ENCODE assay signal across 20 mouse cellular contexts in the genomic region with DNA sequence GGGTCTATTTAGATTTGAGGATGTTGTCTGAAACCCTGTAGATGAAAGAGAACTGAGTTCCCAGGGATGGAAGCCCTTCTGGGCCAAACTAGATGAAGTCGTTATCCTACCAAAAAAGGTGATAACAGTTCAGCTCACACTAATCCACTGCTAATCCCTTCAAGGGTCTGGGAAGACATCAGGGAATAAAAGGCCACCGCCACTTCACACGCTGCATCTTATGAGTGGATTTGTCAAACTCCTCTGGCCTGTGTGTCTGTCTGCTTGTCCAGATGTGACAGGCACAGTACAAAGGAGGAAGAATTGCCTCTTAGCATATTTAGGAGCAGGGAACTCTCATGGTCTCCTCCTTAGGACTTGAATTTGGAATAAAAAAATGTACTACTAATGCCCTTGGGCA.
A peak's percentile ranks its signal among the peaks of the same experiment; 100 is the strongest.
DNase-seq lines count a peak whose midpoint lies in the region; ATAC-seq lines count a peak whose summit lies in the region.
"Had no signal": no experiment of that assay in that cellular context is flagged by ENCODE, and none has a peak within 500 bp of the region (broad histone marks: within the 10 kb centered on the region; RNA-seq: fewer than 3 reads in every experiment).

No protein-coding gene starts in this region.

- H3K27me3 ChIP-seq in midbrain, embryonic 10.5 days (ENCODE audit: low read depth, poor library complexity, severe bottlenecking): peaks cover 61% of the 10 kb centered on the region
- H3K27me3 ChIP-seq in midbrain, embryonic 16.5 days (ENCODE audit: control insufficient read depth, insufficient read depth, low read depth, low read length): no peaks in the 10 kb centered on the region
- no peaks in the 10 kb centered on the region for H3K27me3 ChIP-seq in midbrain, embryonic 14.5 days (ENCODE audit: control insufficient read depth, insufficient read depth, low read length)
- no peaks in the 10 kb centered on the region for H3K27me3 ChIP-seq in midbrain, embryonic 15.5 days (replicated peaks)
- H3K27me3 ChIP-seq: embryonic facial prominence, embryonic 12.5 days; forebrain, embryonic 13.5 days; forebrain, embryonic 15.5 days had no signal

- H3K9me3 ChIP-seq in midbrain, embryonic 10.5 days (replicated peaks): no peaks in the 10 kb centered on the region
- no peaks in the 10 kb centered on the region for H3K9me3 ChIP-seq in midbrain, embryonic 16.5 days (replicated peaks; ENCODE audit: control insufficient read depth, low read length, poor library complexity, severe bottlenecking)
- H3K9me3 ChIP-seq in midbrain, embryonic 14.5 days (ENCODE audit: control insufficient read depth, low read length): no peaks in the 10 kb centered on the region
- H3K9me3 ChIP-seq in midbrain, embryonic 15.5 days: no peaks in the 10 kb centered on the region
- H3K9me3 ChIP-seq: embryonic facial prominence, embryonic 10.5 days; embryonic facial prominence, embryonic 12.5 days; forebrain, embryonic 13.5 days; forebrain, embryonic 15.5 days had no signal

- ATAC-seq in midbrain, embryonic 16.5 days: no peak
- no peak; the same call in 1 of the 2 replicates for ATAC-seq in midbrain, embryonic 14.5 days (ENCODE audit: low FRiP score, low TSS enrichment)
- no peak; the same call in 1 of the 2 replicates for ATAC-seq in midbrain, embryonic 15.5 days (replicated peaks)

- no peak overlapping the region for H3K4me2 ChIP-seq in midbrain, embryonic 16.5 days (ENCODE audit: low read length)
- H3K4me2 ChIP-seq in midbrain, embryonic 14.5 days (ENCODE audit: low read length): no peak overlapping the region
- no peak overlapping the region for H3K4me2 ChIP-seq in midbrain, embryonic 15.5 days
- H3K4me2 ChIP-seq: embryonic facial prominence, embryonic 12.5 days; forebrain, embryonic 13.5 days; forebrain, embryonic 15.5 days had no signal

- H3K36me3 ChIP-seq in midbrain, embryonic 10.5 days: no peaks in the 10 kb centered on the region
- H3K36me3 ChIP-seq in midbrain, embryonic 16.5 days (ENCODE audit: control insufficient read depth, insufficient read depth, low read length): no peaks in the 10 kb centered on the region
- no peaks in the 10 kb centered on the region for H3K36me3 ChIP-seq in midbrain, embryonic 14.5 days (ENCODE audit: control insufficient read depth, insufficient read depth, low read length)
- no peaks in the 10 kb centered on the region for H3K36me3 ChIP-seq in midbrain, embryonic 15.5 days (replicated peaks)
- H3K36me3 ChIP-seq: embryonic facial prominence, embryonic 10.5 days; embryonic facial prominence, embryonic 12.5 days; forebrain, embryonic 15.5 days had no signal

- H3K27ac ChIP-seq in midbrain, embryonic 10.5 days (replicated peaks): no peak overlapping the region
- H3K27ac ChIP-seq in midbrain, embryonic 16.5 days (ENCODE audit: low read length): no peak overlapping the region
- no peak overlapping the region for H3K27ac ChIP-seq in midbrain, embryonic 14.5 days (replicated peaks; ENCODE audit: low read depth, low read length)
- no peak overlapping the region for H3K27ac ChIP-seq in midbrain, embryonic 15.5 days
- H3K27ac ChIP-seq: embryonic facial prominence, embryonic 10.5 days; embryonic facial prominence, embryonic 12.5 days; forebrain, embryonic 13.5 days; forebrain, embryonic 15.5 days had no signal

- no peak overlapping the region for H3K4me3 ChIP-seq in midbrain, embryonic 10.5 days
- H3K4me3 ChIP-seq in midbrain, embryonic 16.5 days (ENCODE audit: low read depth, low read length): no peak overlapping the region
- H3K4me3 ChIP-seq in midbrain, embryonic 14.5 days (replicated peaks; ENCODE audit: low read depth, low read length): no peak overlapping the region
- no peak overlapping the region for H3K4me3 ChIP-seq in midbrain, embryonic 15.5 days
- H3K4me3 ChIP-seq: embryonic facial prominence, embryonic 10.5 days; embryonic facial prominence, embryonic 12.5 days; forebrain, embryonic 13.5 days; forebrain, embryonic 15.5 days had no signal

- peaks cover 15% of the 10 kb centered on the region for H3K4me1 ChIP-seq in midbrain, embryonic 10.5 days
- H3K4me1 ChIP-seq in midbrain, embryonic 16.5 days (ENCODE audit: control insufficient read depth, insufficient read depth, low read length): no peaks in the 10 kb centered on the region; the same call in 1 of the 2 replicates
- no peaks in the 10 kb centered on the region; the same call in 1 of the 2 replicates for H3K4me1 ChIP-seq in midbrain, embryonic 14.5 days (ENCODE audit: control insufficient read depth, insufficient read depth, low read length)
- no peaks in the 10 kb centered on the region; the same call in 1 of the 2 replicates for H3K4me1 ChIP-seq in midbrain, embryonic 15.5 days
- H3K4me1 ChIP-seq: embryonic facial prominence, embryonic 12.5 days had no signal

- peak; percentile 18 for DNase-seq in embryo, embryonic 11 days
- no peak for DNase-seq in embryo, embryonic 9.5 days (ENCODE audit: extremely low spot score)
- peak; percentile 21 for DNase-seq in midbrain, embryonic 10.5 days (ENCODE audit: low spot score)
- peak; percentile 29 for DNase-seq in midbrain, embryonic 14.5 days
- no peak for DNase-seq in spleen, postnatal 36 days (ENCODE audit: low spot score in 2 of 2)
- DNase-seq: adrenal gland, adult 2 months; adrenal gland, postnatal 10 days; adrenal gland, postnatal 25 days; cerebellum, adult 11-12 months; cerebellum, adult 2 months; cerebellum, adult 9-10 months; cerebellum, postnatal 10 days; cerebellum, postnatal 25 days had no signal

- 20% methylated on average over 3 of the region's 3 CpGs for WGBS in midbrain, embryonic 10.5 days
- WGBS in midbrain, embryonic 16.5 days: 23% methylated on average over 3 of the region's 3 CpGs
- WGBS in midbrain, embryonic 14.5 days: 13% methylated on average over 3 of the region's 3 CpGs
- 21% methylated on average over 3 of the region's 3 CpGs for WGBS in midbrain, embryonic 15.5 days

- no peak overlapping the region for H3K9ac ChIP-seq in midbrain, embryonic 16.5 days (ENCODE audit: low read depth, low read length)
- no peak overlapping the region for H3K9ac ChIP-seq in midbrain, embryonic 14.5 days (replicated peaks; ENCODE audit: low read length)
- H3K9ac ChIP-seq in midbrain, embryonic 15.5 days: no peak overlapping the region
- H3K9ac ChIP-seq: embryonic facial prominence, embryonic 12.5 days; forebrain, embryonic 13.5 days; forebrain, embryonic 15.5 days; forebrain, postnatal 0 days had no signal

Comparison
In these comparisons a context has a peak if more than half of its experiments do, and no peak if none do; other contexts are left out.
1. DNase-seq: peak in embryo, embryonic 11 days (single experiment), midbrain, embryonic 10.5 days (single experiment) and midbrain, embryonic 14.5 days (single experiment); none in embryo, embryonic 9.5 days (single experiment) and spleen, postnatal 36 days (0 of 2).